Mouse (Mus musculus) lung, postnatal 0 days (tissue): ENCODE data around the gene Cntf.

ENCODE experiments used
- CTCF ChIP-seq: IDR thresholded peaks from 2 replicates; pipeline ENCODE4 v1.5.1; 2016; ENCODE audit warnings: antibody characterized with exemption, mild to moderate bottlenecking
- EP300 ChIP-seq: IDR thresholded peaks from 2 replicates; pipeline ENCODE4 v1.6.1; 2016; ENCODE audit warnings: antibody characterized with exemption, mild to moderate bottlenecking, control low read depth

- TF ChIP-seq CTCF (no peak), EP300 (no peak)
Measured at GRCm38 (mm10) chr19:12719189-12719588, 46.2 kb downstream of the Cntf start.
